Mouse (Mus musculus) cerebellum, adult 11-12 months (tissue): ENCODE data around the gene Acadvl.

Source experiments
- DNase-seq: peaks from one replicate; pipeline ENCODE4 v3.0.0; 2022

The Acadvl gene

GRCm38 (mm10) chr11:70014880-70015558, at the start of gene Acadvl:
TSS of gene Acadvl (minus strand) at chr11:70015411.
- peak; percentile 90 for DNase-seq

- DNase-seq: no peak
These were observed 47.8 kb upstream of the Acadvl start for GRCm38 (mm10) chr11:70063053-70063452.

GRCm38 (mm10) chr11:70059930-70060329, 44.7 kb upstream of the Acadvl start:
- DNase-seq: no peak

GRCm38 (mm10) chr11:70057805-70058204, 42.6 kb upstream of the Acadvl start:
- no peak for DNase-seq

GRCm38 (mm10) chr11:70055618-70056214, 40.5 kb upstream of the Acadvl start:
- no peak for DNase-seq

- no peak for DNase-seq
These were observed 38.8 kb upstream of the Acadvl start, which contains the start of gene Asgr1 for GRCm38 (mm10) chr11:70053898-70054570. TSS of gene Asgr1 (plus strand) at chr11:70054085.

- DNase-seq: no peak
These were observed 37.9 kb upstream of the Acadvl start for GRCm38 (mm10) chr11:70053156-70053555.

GRCm38 (mm10) chr11:70049816-70050215, 34.6 kb upstream of the Acadvl start:
- DNase-seq: no peak

- no peak for DNase-seq
These were observed 34.2 kb upstream of the Acadvl start for GRCm38 (mm10) chr11:70049366-70049765.

GRCm38 (mm10) chr11:70045435-70045834, 30.2 kb upstream of the Acadvl start:
- no peak for DNase-seq

GRCm38 (mm10) chr11:70043665-70044064, 28.5 kb upstream of the Acadvl start:
- DNase-seq: no peak

- DNase-seq: peak; percentile 50
These were observed 27.3 kb upstream of the Acadvl start for GRCm38 (mm10) chr11:70042309-70043085.

- peak; percentile 27 for DNase-seq
These were observed 25.0 kb upstream of the Acadvl start for GRCm38 (mm10) chr11:70040184-70040583.

GRCm38 (mm10) chr11:70039631-70040030, 24.4 kb upstream of the Acadvl start:
- DNase-seq: peak; percentile 25

GRCm38 (mm10) chr11:70038174-70038573, 23.0 kb upstream of the Acadvl start:
- no peak for DNase-seq

GRCm38 (mm10) chr11:70031321-70031670, 16.1 kb upstream of the Acadvl start:
- DNase-seq: peak; percentile 49

- no peak for DNase-seq
These were observed 15.6 kb upstream of the Acadvl start for GRCm38 (mm10) chr11:70030651-70031320.

GRCm38 (mm10) chr11:70029829-70030550, 14.8 kb upstream of the Acadvl start:
- no peak for DNase-seq

- peak; percentile 82 for DNase-seq
These were observed 14.1 kb upstream of the Acadvl start for GRCm38 (mm10) chr11:70029130-70029801.

GRCm38 (mm10) chr11:70028401-70029129, 13.4 kb upstream of the Acadvl start:
- DNase-seq: peak; percentile 55

GRCm38 (mm10) chr11:70027397-70027796, 12.2 kb upstream of the Acadvl start:
- peak; percentile 82 for DNase-seq
